Mouse (Mus musculus): ENCODE data around the gene Igf2bp2. TPM values are rescaled to one million over a fixed set of nuclear protein-coding genes. Genes with fewer than 3 reads are reported as not detected.

Gene Igf2bp2
- not detected for total RNA-seq (2023)

DNA sequence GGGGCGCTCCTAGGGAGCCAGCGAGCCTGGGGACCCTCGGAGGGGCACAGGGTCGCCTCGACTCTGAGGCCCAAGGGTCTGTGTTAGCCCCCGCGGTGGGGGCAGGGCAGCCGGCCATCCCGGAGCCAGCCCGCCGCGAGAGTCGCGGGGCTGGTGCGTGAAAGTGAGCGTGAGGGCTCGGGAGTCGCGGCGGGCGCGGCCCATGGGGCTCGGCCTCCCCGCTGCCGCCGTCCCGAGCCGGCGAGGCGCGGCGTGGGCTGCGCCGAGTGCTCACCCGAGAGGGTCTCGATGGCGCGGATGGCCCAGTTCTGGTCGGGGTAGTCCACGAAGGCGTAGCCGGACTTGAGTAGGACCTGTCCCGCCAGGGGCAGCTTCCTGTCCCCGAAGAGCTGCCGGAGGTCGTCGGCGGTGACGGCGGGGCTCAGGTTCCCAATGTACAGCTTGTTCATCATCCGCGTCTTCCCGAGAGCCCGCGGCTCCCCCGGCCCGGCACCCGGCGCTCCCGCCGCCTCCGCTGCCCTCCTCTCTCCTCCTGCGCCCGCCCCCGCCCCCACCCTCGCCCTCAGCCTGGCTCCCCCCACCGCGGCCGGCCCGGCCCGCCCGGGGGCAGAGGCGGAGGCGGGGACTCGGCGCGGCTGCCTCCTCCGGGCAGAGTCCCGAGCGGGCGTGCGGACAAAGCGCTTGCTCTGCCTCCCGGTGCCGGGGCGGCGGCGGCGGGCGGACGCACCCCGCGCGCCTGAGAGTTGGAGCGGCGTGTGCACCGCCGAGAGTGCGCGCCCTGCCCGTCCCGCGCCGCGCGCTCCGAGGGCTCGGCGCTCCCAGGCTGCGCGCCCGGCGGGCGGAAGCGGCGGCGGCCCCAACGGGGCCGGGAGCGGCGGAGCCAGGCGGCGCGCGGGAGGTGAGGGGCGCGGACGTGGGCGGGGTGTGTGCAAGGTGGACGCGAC lies at the start of gene Igf2bp2:
TSS of gene Igf2bp2 (minus strand) at position 788 of the 944 bp plus-strand sequence.

DNA sequence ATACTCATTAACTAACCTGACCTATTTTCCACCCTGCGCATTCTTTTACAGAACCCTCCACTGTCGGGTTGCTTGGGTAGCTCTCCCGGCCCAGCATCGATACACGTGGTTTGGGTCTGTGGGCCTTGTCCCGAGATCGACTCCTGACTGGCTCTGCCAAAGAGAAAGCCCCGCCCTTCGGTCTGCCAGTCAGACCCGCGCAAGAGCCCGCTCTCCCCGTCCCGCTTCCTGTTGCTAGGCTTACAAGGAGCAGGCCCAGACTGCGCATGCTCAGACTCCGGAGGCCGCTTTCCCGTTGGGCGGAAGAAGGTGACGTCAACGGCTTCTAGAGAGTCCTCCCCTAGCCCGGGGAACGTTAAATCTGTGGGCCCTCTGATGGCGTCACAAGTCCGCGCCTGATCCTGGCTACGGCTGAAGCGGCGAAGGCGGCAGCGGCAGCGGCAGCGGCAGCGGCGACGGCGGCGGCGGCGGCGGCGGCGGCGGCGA lies 154.0 kb downstream of the Igf2bp2 start, which contains the start of gene Senp2:
TSS of gene Senp2 (plus strand) at position 386 of the 486 bp plus-strand sequence.

Other genes starting within 250 kb of the Igf2bp2 start
- 1 to 10 TPM; 8.3 to 9.6 TPM for gene Tmem41a, start 215.7 kb downstream of the Igf2bp2 start, total RNA-seq (2023)
- under 1 TPM in 1 of 2 experiments, not detected in 1; 0.53 TPM for gene Liph, start 167.6 kb downstream of the Igf2bp2 start, total RNA-seq (2023)
- gene Senp2, start 153.8 kb downstream of the Igf2bp2 start, total RNA-seq (2023), result 100 to 1,000 TPM; 116 to 120 TPM
- gene Tra2b, start 102.7 kb upstream of the Igf2bp2 start, total RNA-seq (2023), result 100 to 1,000 TPM; 564 to 587 TPM

Measured in B cell, adult 67 days (primary cell).